Mouse (Mus musculus) liver, embryonic 14.5 days (tissue): ENCODE results near the gene Il10rb.

ENCODE experiments used
- CTCF ChIP-seq: IDR thresholded peaks from 2 replicates; pipeline ENCODE4 v1.5.1; 2016; ENCODE audit warnings: antibody characterized with exemption, low read depth, control low read depth
- EP300 ChIP-seq: IDR thresholded peaks from 2 replicates; pipeline ENCODE4 v1.6.1; 2016; ENCODE audit warnings: antibody characterized with exemption, low read depth

- TF ChIP-seq CTCF (no peak), EP300 (no peak)
Observed at GRCm38 (mm10) chr16:91462644-91463043, 56.7 kb downstream of the Il10rb start.
